Mouse (Mus musculus) embryonic facial prominence, embryonic 14.5 days (tissue): Measurements from ENCODE around the gene Triobp. TPM values are rescaled to one million over a fixed set of nuclear protein-coding genes. Genes with fewer than 3 reads are reported as not detected.

Experiments used
- ATAC-seq: fragments of 200-750 bp; cut with Nextera tagmentation; 2 replicates; pipeline ENCODE4 v1.8.0; 2017; ENCODE audit warnings: low read depth, moderate number of reproducible peaks, moderate TSS enrichment
- DNase-seq: peaks from one replicate; pipeline ENCODE4 v3.0.0-alpha.2; 2015; ENCODE audit warnings: low spot score
- H3K27ac ChIP-seq: fragments of 300-500 bp; sonication (generic); replicated peaks from 2 replicates; pipeline ENCODE4 v1.5.1; 2014; ENCODE audit warnings: low read depth, mild to moderate bottlenecking, low read length, moderate library complexity
- H3K27me3 ChIP-seq: fragments of 300-500 bp; sonication (generic); replicated peaks from 2 replicates; pipeline ENCODE4 v1.6.1; 2014; ENCODE audit warnings: low read length; ENCODE audit not compliant: control insufficient read depth, insufficient read depth
- H3K36me3 ChIP-seq: fragments of 300-500 bp; sonication (generic); 2 replicates; pipeline ENCODE4 v1.6.1; 2014; ENCODE audit warnings: low read length, mixed read lengths; ENCODE audit not compliant: control insufficient read depth, insufficient read depth
- H3K4me1 ChIP-seq: fragments of 300-500 bp; sonication (generic); 2 replicates; pipeline ENCODE4 v1.6.1; 2014; ENCODE audit warnings: antibody characterized with exemption, low read length; ENCODE audit not compliant: control insufficient read depth, insufficient read depth
- H3K4me2 ChIP-seq: fragments of 300-500 bp; sonication (generic); 2 replicates; pipeline ENCODE4 v1.6.1; 2014; ENCODE audit warnings: low read depth, mild to moderate bottlenecking, low read length, moderate library complexity, mixed read lengths
- H3K4me3 ChIP-seq: fragments of 300-500 bp; sonication (generic); 2 replicates; pipeline ENCODE4 v1.5.1; 2014; ENCODE audit warnings: low read depth, mild to moderate bottlenecking, low read length
- H3K9ac ChIP-seq: fragments of 300-500 bp; sonication (generic); 2 replicates; pipeline ENCODE4 v1.6.1; 2014; ENCODE audit warnings: low read depth, mild to moderate bottlenecking, low read length, moderate library complexity, mixed read lengths
- H3K9me3 ChIP-seq: fragments of 300-500 bp; sonication (generic); 2 replicates; pipeline ENCODE4 v1.6.1; 2016; ENCODE audit warnings: low read length; ENCODE audit not compliant: control insufficient read depth
- WGBS: fragments of 180-500 bp; shearing (Covaris S2); extraction: QIAGEN DNeasy Blood & Tissue Kit; methylation state at CpG from one replicate; pipeline ENCODE4 v1.1.7; 2014; 5-methylcytosine and 5-hydroxymethylcytosine counted together
- polyA plus RNA-seq: library from polyadenylated mRNA; unstranded; fragments of >200 nt; fragmentation: Nextera tagmentation; extraction: Ambion mirVana; gene quantifications from 2 replicates; pipeline ENCODE4 v1.2.1, GENCODE M21; 2014

Gene Triobp
- polyA plus RNA-seq, 1 experiment from 2014 or later, result 46.2 TPM

DNA sequence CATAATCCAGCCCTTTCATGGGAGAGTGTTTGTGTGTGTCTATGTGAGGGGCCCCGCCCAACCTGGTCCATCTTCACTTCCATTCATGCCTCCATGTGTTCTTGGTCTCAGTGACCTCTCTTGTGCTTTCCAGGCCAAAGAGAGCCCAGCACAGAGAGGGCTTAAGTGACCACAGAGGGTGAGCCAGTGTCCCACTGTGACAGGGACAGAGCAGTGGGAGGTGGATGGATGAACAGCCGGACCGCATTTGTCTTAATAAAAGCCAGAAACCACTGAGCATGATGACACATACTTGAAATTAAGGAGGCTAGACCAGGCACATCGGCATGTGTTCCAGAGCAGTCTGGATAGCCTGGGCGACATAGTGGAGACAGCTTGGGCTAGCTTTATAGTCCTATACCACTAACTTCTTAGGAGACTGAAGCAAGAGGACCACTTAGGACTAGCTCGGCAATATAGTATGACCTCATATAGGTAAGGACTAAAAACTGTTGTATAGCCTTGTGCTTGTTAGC is 17.3 kb upstream of the Triobp start:
- H3K4me1 ChIP-seq, result peaks cover 11% of the 10 kb centered on the region
- no peaks in the 10 kb centered on the region for H3K27me3 ChIP-seq
- ATAC-seq (no peak), DNase-seq (no peak)
- H3K4me2 ChIP-seq, result no peak overlapping the region
- H3K27ac ChIP-seq, result no peak overlapping the region
- 78% methylated on average over 6 of the region's 6 CpGs for WGBS
- H3K9ac ChIP-seq, result no peak overlapping the region
- peaks cover 23% of the 10 kb centered on the region for H3K36me3 ChIP-seq
- no peak overlapping the region for H3K4me3 ChIP-seq
- no peaks in the 10 kb centered on the region for H3K9me3 ChIP-seq

DNA sequence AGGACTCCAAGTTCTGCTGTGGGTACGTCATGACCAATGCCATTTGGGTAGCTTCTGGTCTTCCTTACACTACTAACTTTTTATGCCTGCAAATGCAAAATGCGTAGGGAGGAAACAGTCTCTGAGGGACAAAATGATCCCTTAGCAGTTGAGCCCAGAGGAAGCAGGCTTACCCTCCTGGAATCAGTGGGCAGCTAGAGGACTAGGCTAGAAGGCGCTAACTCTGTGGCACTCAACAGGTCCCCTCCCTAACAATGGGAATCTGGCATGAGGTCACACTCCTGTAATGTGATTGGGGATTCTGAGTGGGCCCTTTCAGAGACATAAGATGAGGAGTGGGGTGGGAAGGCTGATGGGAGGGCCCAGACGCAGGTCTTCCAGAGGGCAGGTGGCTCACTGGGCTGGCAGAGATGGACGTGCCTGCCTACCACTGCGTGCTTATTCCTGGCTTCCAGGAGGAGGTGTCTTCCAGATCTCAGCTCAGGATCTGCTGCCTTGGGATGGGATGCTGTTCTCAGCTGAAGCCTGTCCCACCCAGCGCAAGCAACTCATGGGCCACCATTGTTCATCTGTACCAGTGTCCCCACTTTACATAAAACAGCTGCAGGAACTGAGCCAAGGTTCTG is 16.6 kb upstream of the Triobp start:
- Histone ChIP-seq H3K36me3 (peaks cover 23% of the 10 kb centered on the region), H3K9ac (no peak overlapping the region), H3K27ac (no peak overlapping the region; the same call in 1 of the 2 replicates), H3K4me3 (no peak overlapping the region), H3K27me3 (no peaks in the 10 kb centered on the region), H3K9me3 (no peaks in the 10 kb centered on the region), H3K4me2 (no peak overlapping the region), H3K4me1 (peaks cover 8% of the 10 kb centered on the region)
- DNase-seq (peak; percentile 39), ATAC-seq (no peak)
- 81% methylated on average over 7 of the region's 7 CpGs for WGBS

DNA sequence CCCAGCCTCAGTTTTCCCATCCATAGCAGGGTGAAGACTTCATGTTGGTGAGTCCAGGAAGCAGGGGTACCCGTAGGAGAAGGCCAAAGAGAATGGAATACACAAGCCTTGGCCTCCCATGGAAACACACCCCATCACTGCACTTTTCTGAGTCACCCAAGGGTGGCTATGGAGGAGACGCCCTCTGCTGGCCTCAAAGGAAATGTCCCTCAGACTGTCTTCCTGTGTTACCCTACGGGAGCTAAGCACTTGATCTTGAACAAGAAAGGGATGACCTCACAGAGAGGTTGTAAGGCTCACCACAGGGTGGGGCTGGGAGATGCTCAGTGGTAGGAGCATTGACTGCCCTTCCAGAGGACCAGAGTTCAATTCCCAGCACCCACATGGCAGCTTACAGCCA is 15.9 kb upstream of the Triobp start:
- H3K4me2 ChIP-seq, result no peak overlapping the region
- H3K4me3 ChIP-seq, result no peak overlapping the region
- DNase-seq (peak; percentile 28), ATAC-seq (no peak)
- no peaks in the 10 kb centered on the region for H3K27me3 ChIP-seq
- H3K9me3 ChIP-seq, result no peaks in the 10 kb centered on the region
- 28% methylated on average over 3 of the region's 3 CpGs for WGBS
- H3K9ac ChIP-seq, result no peak overlapping the region
- peaks cover 5% of the 10 kb centered on the region; the same call in 1 of the 2 replicates for H3K4me1 ChIP-seq
- peaks cover 24% of the 10 kb centered on the region for H3K36me3 ChIP-seq
- H3K27ac ChIP-seq, result no peak overlapping the region; the same call in 1 of the 2 replicates

DNA sequence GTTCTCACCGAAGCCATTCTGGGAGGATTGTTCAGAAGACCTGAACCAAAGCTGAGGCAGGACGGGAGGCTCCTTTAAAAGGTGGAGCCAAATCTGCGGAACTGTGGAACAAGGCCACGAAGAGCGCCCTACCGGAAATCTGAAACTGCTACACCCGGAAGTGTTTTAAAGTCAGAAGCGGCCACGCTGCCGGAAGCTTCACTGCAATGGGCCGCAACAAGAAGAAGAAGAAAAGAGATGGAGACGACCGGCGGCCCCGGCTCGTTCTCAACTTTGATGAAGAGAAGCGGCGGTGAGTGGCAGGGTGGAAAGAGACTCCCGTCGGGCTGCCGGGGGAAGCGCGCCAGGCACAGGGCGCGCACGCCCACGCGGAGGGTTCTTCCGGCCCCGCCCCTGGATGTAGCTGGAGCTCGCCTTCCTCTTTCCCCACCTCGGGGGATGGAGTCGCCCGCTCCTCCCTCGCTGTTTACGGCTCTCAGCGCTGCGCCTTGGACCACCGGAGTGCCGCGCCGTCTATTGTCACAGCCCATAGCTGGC is 12.7 kb upstream of the Triobp start, which contains the start of gene Nol12:
Nol12 (plus strand) TSS at position 150 of the 537 bp plus-strand sequence.
- peak within 1 kb of the TSS; percentile 62 for H3K4me2 ChIP-seq
- peak within 1 kb of the TSS; percentile 51 for H3K4me3 ChIP-seq
- H3K4me1 ChIP-seq, result peaks cover 5% of the 10 kb centered on the region; the same call in 1 of the 2 replicates
- peaks cover 44% of the 10 kb centered on the region for H3K36me3 ChIP-seq
- peak within 1 kb of the TSS; percentile 84 for H3K27ac ChIP-seq
- no peaks in the 10 kb centered on the region for H3K9me3 ChIP-seq
- peak within 1 kb of the TSS; percentile 62 for H3K9ac ChIP-seq
- H3K27me3 ChIP-seq, result no peaks in the 10 kb centered on the region
- ATAC-seq (peak; percentile 90), DNase-seq (peak; percentile 96)
- WGBS, result under 1% methylated on average over 24 of the region's 42 CpGs

DNA sequence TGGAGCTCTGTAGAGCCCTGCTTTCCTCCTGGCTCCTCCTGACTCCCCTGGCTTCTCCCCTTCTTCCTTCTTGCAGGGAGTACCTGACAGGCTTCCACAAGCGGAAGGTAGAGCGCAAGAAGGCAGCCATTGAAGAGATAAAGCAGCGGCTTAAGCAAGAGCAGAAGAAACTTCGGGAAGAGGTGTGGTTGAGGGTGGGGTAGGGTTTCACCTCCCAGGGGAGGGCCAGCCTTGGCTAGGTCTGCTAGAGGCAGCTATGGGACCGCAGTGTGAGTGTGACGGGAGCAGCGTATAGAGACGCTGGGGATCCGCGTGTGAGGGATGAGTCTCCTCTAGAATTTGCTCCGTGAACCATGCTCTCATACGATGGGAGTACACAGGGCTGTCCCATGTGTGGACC is 11.1 kb upstream of the Triobp start:
- Histone ChIP-seq H3K9me3 (no peaks in the 10 kb centered on the region), H3K9ac (no peak overlapping the region), H3K4me2 (0 out of 2 replicates have a peak overlapping the region, but pooled peaks have one; percentile 8), H3K36me3 (peaks cover 47% of the 10 kb centered on the region), H3K4me3 (no peak overlapping the region), H3K27ac (no peak overlapping the region), H3K27me3 (no peaks in the 10 kb centered on the region), H3K4me1 (peaks cover 5% of the 10 kb centered on the region; the same call in 1 of the 2 replicates)
- WGBS, result 89% methylated on average over 12 of the region's 12 CpGs
- DNase-seq (no peak), ATAC-seq (no peak)

DNA sequence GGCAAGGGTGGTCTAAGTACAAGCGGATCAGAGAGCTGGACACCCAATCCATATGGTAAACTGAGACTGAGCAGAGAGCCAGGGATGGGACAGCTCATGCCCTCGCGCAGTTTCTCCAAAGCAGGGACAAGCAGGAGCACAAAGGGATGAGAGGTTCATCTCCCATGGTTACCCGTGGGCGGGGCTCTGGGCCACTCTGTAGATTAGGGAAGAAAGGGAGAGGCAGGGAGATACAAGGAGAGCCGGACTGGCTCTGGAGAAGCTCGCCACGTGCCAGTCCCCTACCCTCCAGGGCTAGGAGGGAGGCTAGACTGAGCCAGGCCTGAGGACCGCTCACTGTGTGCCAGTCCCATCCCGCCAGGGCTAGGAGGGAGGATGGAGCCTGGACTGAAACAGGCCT is 10.2 kb upstream of the Triobp start:
- no peak overlapping the region for H3K9ac ChIP-seq

DNA sequence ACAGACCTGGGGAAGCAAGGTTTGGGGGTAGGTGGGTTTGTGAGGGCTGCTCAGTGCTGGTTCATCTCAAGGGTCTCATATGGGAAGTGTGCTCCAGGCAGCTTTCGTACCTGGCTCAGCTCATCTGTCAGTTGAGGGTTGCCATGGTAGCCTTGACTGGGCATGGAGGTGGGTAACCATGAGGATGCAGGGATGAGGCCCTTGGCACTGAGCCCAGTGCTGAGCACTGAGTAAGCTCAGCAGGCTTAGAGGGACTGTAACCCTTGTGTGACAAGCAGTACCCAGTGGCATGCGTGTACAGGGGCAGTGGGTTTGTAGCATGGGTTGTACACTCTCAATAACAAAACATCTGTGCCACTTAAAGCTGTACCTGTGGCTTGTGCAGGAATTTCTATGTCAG is 9.6 kb upstream of the Triobp start:
- Histone ChIP-seq H3K4me3 (no peak overlapping the region), H3K27me3 (no peaks in the 10 kb centered on the region), H3K4me2 (no peak overlapping the region), H3K27ac (no peak overlapping the region), H3K9ac (no peak overlapping the region), H3K36me3 (peaks cover 55% of the 10 kb centered on the region), H3K9me3 (no peaks in the 10 kb centered on the region), H3K4me1 (peaks cover 6% of the 10 kb centered on the region; the same call in 1 of the 2 replicates)
- ATAC-seq (no peak), DNase-seq (no peak)
- 84% methylated on average over 2 of the region's 2 CpGs for WGBS

More for the DNA sequence above, 10.2 kb upstream of the Triobp start:
- no peaks in the 10 kb centered on the region for H3K27me3 ChIP-seq
- 95% methylated on average over 10 of the region's 10 CpGs for WGBS
- no peaks in the 10 kb centered on the region for H3K9me3 ChIP-seq
- H3K36me3 ChIP-seq, result peaks cover 55% of the 10 kb centered on the region
- no peak overlapping the region for H3K4me2 ChIP-seq
- peaks cover 5% of the 10 kb centered on the region; the same call in 1 of the 2 replicates for H3K4me1 ChIP-seq
- ATAC-seq (no peak), DNase-seq (no peak)
- no peak overlapping the region for H3K4me3 ChIP-seq
- H3K27ac ChIP-seq, result no peak overlapping the region

DNA sequence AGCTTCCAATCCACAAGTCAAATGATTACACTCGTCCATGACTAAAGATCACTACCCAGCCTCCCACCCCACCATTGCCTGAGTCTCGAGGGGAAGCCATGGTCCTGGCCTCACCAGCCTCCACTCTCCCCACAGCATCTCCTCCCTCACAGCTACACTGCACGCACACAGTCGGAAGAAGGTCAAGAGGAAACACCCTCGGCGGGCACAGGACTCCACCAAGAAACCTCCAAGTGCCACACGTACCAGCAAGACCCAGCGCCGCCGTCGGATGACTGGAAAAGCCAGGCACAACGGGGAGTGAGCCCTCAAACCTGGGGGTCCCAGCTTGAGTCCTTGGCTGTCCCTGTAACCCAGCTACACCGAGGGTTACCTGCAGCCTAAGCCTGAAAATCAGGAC is 7.2 kb upstream of the Triobp start:
- ATAC-seq (no peak), DNase-seq (no peak)
- no peak overlapping the region for H3K27ac ChIP-seq
- WGBS, result 91% methylated on average over 13 of the region's 13 CpGs
- H3K4me3 ChIP-seq, result no peak overlapping the region
- no peaks in the 10 kb centered on the region for H3K9me3 ChIP-seq
- no peaks in the 10 kb centered on the region for H3K27me3 ChIP-seq
- no peak overlapping the region for H3K4me2 ChIP-seq
- peaks cover 55% of the 10 kb centered on the region for H3K36me3 ChIP-seq
- H3K4me1 ChIP-seq, result peaks cover 8% of the 10 kb centered on the region; the same call in 1 of the 2 replicates
- no peak overlapping the region for H3K9ac ChIP-seq
